Mouse (Mus musculus): ENCODE data around the gene Arpp21. TPM values are rescaled to one million over a fixed set of nuclear protein-coding genes. Genes with fewer than 3 reads are reported as not detected.

Arpp21 gene
- polyA plus RNA-seq, 1 experiment from 2014 or later = 3.4 TPM

DNA sequence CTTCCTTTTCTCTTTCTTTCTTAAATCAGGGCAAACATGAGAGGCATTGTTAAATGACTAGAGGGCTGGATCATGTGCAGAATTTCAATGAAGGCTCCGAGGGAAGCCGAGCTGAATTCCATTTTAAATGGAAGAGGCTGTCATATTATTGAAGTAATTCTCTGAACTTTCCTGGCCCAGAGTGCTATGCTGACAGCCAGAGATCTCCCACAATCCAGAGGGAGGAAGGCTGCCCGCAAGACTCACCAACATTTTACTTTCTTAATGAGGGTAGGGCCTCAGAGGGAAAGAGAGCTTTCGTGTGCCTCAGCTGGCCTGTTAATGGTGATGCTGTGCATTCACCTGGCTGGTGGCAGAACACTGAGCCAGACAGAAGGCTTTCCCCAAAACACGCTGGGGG lies 160.5 kb downstream of the Arpp21 start:
- no peaks in the 10 kb centered on the region for H3K9me3 ChIP-seq (replicated peaks; ENCODE audit: control insufficient read depth, low read length)
- no peaks in the 10 kb centered on the region for H3K27me3 ChIP-seq (ENCODE audit: control insufficient read depth, insufficient read depth, low read length)
- no peak overlapping the region for H3K4me2 ChIP-seq (ENCODE audit: low read depth, low read length)
- ATAC-seq (ENCODE audit: insufficient read depth, low FRiP score) = no peak
- no peaks in the 10 kb centered on the region for H3K36me3 ChIP-seq (ENCODE audit: control insufficient read depth, insufficient read depth, low read length)
- H3K27ac ChIP-seq (ENCODE audit: low read length) = no peak overlapping the region
- 69% methylated on average over 5 of the region's 5 CpGs for WGBS
- H3K9ac ChIP-seq (ENCODE audit: low read length) = no peak overlapping the region
- H3K4me3 ChIP-seq (replicated peaks; ENCODE audit: low read length) = no peak overlapping the region
- H3K4me1 ChIP-seq (ENCODE audit: control insufficient read depth, insufficient read depth, low read length) = no peaks in the 10 kb centered on the region

DNA sequence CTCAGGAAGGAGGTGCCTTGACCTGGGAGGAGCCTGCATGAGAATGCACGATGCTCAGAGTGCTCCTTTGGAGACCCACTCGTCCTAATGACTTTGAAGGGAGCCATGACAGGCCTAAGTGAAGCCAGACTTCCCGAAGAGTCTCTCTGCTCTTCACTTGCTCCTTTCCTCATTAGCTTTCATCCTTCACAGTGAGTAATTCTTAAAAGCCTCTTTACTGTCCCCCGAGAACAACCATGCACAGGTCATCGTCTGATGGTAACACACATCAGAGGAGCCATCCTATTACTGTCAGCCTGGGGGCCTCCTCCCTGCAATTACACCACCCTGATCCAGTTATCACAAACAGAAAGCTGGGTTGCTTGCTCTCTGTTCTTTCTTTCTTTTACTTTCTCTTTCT lies 160.9 kb downstream of the Arpp21 start:
- Histone ChIP-seq H3K9me3 (replicated peaks; ENCODE audit: control insufficient read depth, low read length) (no peaks in the 10 kb centered on the region), H3K4me3 (replicated peaks; ENCODE audit: low read length) (no peak overlapping the region), H3K9ac (ENCODE audit: low read length) (no peak overlapping the region), H3K4me2 (ENCODE audit: low read depth, low read length) (no peak overlapping the region), H3K4me1 (ENCODE audit: control insufficient read depth, insufficient read depth, low read length) (no peaks in the 10 kb centered on the region), H3K27me3 (ENCODE audit: control insufficient read depth, insufficient read depth, low read length) (no peaks in the 10 kb centered on the region), H3K27ac (ENCODE audit: low read length) (no peak overlapping the region), H3K36me3 (ENCODE audit: control insufficient read depth, insufficient read depth, low read length) (no peaks in the 10 kb centered on the region)
- 50% methylated on average over 5 of the region's 5 CpGs for WGBS
- no peak for ATAC-seq (ENCODE audit: insufficient read depth, low FRiP score)

DNA sequence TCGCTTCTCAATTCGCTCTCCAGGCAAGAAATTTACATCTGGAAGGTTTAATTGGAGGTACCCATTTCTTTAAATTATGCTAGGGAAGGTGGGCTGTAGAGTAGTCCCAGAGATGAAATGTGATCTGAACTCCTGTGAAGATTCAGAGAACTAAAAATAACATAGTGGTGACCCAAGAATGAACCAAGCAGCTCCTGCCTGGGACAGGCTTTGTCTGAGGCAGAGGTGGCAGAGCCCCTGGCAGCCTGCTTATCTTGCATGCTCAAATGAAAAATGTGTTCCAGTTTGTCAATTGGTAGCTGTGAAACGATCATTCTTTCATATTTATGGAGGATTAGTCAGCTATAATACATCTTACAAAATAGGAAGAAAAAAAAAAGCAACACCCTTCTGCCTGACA lies 164.4 kb downstream of the Arpp21 start:
- Histone ChIP-seq H3K27ac (ENCODE audit: low read length) (no peak overlapping the region), H3K4me1 (ENCODE audit: control insufficient read depth, insufficient read depth, low read length) (no peaks in the 10 kb centered on the region), H3K9ac (ENCODE audit: low read length) (no peak overlapping the region), H3K9me3 (replicated peaks; ENCODE audit: control insufficient read depth, low read length) (no peaks in the 10 kb centered on the region), H3K4me3 (replicated peaks; ENCODE audit: low read length) (no peak overlapping the region), H3K36me3 (ENCODE audit: control insufficient read depth, insufficient read depth, low read length) (no peaks in the 10 kb centered on the region), H3K27me3 (ENCODE audit: control insufficient read depth, insufficient read depth, low read length) (no peaks in the 10 kb centered on the region), H3K4me2 (ENCODE audit: low read depth, low read length) (no peak overlapping the region)
- no peak for ATAC-seq (ENCODE audit: insufficient read depth, low FRiP score)
- 27% methylated on average over 3 of the region's 3 CpGs for WGBS

DNA sequence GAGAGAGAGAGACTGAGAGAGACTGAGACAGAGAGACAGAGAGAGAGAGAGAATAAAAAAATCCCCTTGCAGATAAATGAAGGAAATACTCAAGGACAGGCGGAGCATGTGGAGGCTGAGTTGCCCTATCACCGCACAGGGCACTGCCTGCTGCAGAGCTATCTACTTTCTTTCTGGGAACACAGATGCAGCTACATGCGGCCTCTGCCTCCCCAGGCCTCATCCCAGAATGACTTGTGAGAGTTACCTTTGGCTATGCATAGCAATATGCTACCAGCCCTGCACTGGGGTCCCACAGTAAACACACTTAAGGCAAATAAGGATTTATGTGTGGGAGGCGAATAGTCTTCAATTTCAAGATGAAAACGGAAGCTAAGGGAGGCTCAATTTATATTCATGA lies 164.8 kb downstream of the Arpp21 start:
- no peaks in the 10 kb centered on the region for H3K9me3 ChIP-seq (replicated peaks; ENCODE audit: control insufficient read depth, low read length)
- H3K4me1 ChIP-seq (ENCODE audit: control insufficient read depth, insufficient read depth, low read length) = no peaks in the 10 kb centered on the region
- no peaks in the 10 kb centered on the region for H3K27me3 ChIP-seq (ENCODE audit: control insufficient read depth, insufficient read depth, low read length)
- no peak for ATAC-seq (ENCODE audit: insufficient read depth, low FRiP score)
- no peak overlapping the region for H3K27ac ChIP-seq (ENCODE audit: low read length)
- no peak overlapping the region for H3K4me3 ChIP-seq (replicated peaks; ENCODE audit: low read length)
- H3K36me3 ChIP-seq (ENCODE audit: control insufficient read depth, insufficient read depth, low read length) = no peaks in the 10 kb centered on the region
- no peak overlapping the region for H3K9ac ChIP-seq (ENCODE audit: low read length)
- H3K4me2 ChIP-seq (ENCODE audit: low read depth, low read length) = no peak overlapping the region
- WGBS = 26% methylated on average over 5 of the region's 5 CpGs

DNA sequence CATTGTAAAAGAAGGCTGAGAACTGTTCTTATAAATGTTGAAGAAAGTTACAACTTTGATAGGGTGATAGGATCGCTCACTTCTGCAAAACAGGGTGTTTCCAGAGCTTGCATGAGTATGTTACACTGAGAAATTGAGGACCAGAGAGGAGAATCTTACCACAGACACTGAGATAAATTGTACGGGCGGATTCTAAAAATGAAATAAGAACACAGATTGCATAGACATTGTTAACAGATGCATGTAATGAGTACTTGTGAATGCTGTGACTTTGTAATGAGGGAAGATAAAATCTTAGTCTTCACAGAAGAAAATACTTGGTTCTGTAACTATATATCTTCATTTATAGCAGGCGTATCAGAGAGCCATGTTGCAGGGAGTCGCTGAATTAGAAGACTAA lies 167.5 kb downstream of the Arpp21 start:
- no peak for ATAC-seq (ENCODE audit: insufficient read depth, low FRiP score)
- Histone ChIP-seq H3K9ac (ENCODE audit: low read length) (no peak overlapping the region), H3K4me1 (ENCODE audit: control insufficient read depth, insufficient read depth, low read length) (no peaks in the 10 kb centered on the region), H3K9me3 (replicated peaks; ENCODE audit: control insufficient read depth, low read length) (no peaks in the 10 kb centered on the region), H3K27ac (ENCODE audit: low read length) (no peak overlapping the region), H3K4me2 (ENCODE audit: low read depth, low read length) (no peak overlapping the region), H3K27me3 (ENCODE audit: control insufficient read depth, insufficient read depth, low read length) (no peaks in the 10 kb centered on the region), H3K4me3 (replicated peaks; ENCODE audit: low read length) (no peak overlapping the region), H3K36me3 (ENCODE audit: control insufficient read depth, insufficient read depth, low read length) (no peaks in the 10 kb centered on the region)
- WGBS = 85% methylated on average over 5 of the region's 5 CpGs

DNA sequence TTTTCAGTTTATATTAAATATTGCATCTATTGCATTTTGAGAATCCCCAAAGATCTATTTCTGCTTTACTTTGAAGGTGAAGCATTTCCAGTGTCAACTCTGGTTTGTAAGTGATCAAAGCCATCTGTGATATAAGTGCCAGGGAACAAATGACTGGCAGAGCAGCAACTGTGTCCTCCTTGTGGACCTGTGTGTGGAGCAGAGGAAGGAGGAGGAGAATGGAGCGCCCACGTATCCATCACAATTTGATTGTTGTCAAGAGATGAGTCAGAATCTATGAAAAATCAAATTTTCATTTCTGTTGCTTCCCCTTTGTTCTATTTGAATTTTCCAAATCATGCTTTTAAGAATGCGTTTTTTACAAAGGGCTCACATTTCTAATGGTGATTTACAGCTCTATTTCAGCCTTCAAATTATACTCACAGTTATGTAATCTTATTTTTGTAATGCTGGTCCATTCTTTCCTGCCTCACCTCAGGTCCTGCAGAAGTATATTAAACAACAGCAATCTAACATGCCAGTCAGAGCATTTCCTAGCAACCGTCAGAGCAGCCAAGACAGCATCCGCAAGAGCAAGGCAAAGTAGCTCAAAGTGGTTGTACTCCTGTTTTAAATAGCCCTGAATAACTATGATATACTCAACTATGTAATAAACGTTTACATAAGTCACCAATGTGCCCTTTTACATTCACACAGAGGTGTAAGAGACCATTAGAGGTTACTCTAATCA lies 174.9 kb downstream of the Arpp21 start:
- no peaks in the 10 kb centered on the region for H3K36me3 ChIP-seq (ENCODE audit: control insufficient read depth, insufficient read depth, low read length)
- H3K4me2 ChIP-seq (ENCODE audit: low read depth, low read length) = no peak overlapping the region
- no peak overlapping the region for H3K4me3 ChIP-seq (replicated peaks; ENCODE audit: low read length)
- WGBS = 61% methylated on average over 6 of the region's 6 CpGs
- no peak overlapping the region for H3K9ac ChIP-seq (ENCODE audit: low read length)
- no peaks in the 10 kb centered on the region for H3K9me3 ChIP-seq (replicated peaks; ENCODE audit: control insufficient read depth, low read length)
- no peak for ATAC-seq (ENCODE audit: insufficient read depth, low FRiP score)
- H3K4me1 ChIP-seq (ENCODE audit: control insufficient read depth, insufficient read depth, low read length) = no peaks in the 10 kb centered on the region
- H3K27ac ChIP-seq (ENCODE audit: low read length) = no peak overlapping the region
- no peaks in the 10 kb centered on the region for H3K27me3 ChIP-seq (ENCODE audit: control insufficient read depth, insufficient read depth, low read length)

DNA sequence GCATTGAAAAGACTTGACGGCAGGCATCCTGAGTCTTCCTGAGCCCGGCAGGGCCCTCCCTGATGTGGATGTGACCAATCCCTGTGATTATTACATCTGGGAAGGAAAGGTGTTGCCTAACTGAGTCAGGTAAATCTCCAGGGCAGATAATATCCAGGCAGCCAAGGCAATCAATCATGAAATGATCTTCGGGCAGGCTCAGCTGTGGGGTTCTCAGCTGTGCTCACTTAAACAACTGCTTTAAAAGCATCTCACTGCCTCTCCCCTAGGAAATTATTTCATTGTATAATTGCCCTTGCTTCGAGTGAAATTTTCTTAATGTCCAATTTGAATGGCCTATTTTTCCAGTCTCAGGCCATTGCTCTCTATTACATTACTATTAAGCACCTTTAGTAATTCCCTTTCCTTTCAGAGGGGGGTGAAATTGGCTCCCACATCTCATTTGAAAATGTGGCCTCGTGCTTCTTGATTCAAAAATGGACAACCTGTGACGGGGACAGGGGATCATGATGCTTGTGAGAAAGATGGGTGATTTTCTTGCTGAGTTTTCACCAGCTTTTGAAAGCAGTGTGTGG lies 180.8 kb downstream of the Arpp21 start:
- Histone ChIP-seq H3K4me2 (ENCODE audit: low read depth, low read length) (no peak overlapping the region), H3K27me3 (ENCODE audit: control insufficient read depth, insufficient read depth, low read length) (no peaks in the 10 kb centered on the region), H3K9ac (ENCODE audit: low read length) (no peak overlapping the region), H3K4me3 (replicated peaks; ENCODE audit: low read length) (no peak overlapping the region), H3K27ac (ENCODE audit: low read length) (no peak overlapping the region), H3K36me3 (ENCODE audit: control insufficient read depth, insufficient read depth, low read length) (no peaks in the 10 kb centered on the region), H3K4me1 (ENCODE audit: control insufficient read depth, insufficient read depth, low read length) (no peaks in the 10 kb centered on the region), H3K9me3 (replicated peaks; ENCODE audit: control insufficient read depth, low read length) (no peaks in the 10 kb centered on the region)
- no peak for ATAC-seq (ENCODE audit: insufficient read depth, low FRiP score)
- WGBS = 60% methylated on average over 6 of the region's 6 CpGs

DNA sequence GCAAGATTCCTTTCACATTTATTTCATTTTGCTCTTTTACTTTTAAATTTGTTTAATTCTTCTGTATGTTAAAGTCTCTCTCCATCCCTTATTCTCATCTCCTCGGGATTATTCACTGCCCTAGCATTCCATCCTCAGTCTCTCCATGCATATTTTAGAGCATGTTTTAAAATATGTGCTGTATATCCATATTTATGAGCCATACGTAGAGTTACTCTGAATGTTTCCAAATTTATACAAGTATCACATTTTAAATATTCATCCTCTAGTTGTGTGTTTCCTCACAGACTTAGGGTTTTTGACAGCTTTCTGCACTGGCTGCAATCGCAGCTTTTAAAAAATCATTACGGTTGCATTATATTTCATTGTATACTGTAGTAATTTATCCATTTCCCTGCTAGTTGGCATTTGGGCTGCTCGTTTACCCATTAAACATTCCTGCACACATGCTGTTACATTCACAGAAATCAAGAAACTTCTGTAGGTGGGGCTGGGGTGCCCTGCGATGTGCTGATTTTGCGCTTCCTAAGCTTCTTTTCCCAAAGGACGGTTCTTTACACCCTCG lies 187.8 kb downstream of the Arpp21 start:
- no peak for ATAC-seq (ENCODE audit: insufficient read depth, low FRiP score)
- Histone ChIP-seq H3K36me3 (ENCODE audit: control insufficient read depth, insufficient read depth, low read length) (no peaks in the 10 kb centered on the region), H3K9me3 (replicated peaks; ENCODE audit: control insufficient read depth, low read length) (no peaks in the 10 kb centered on the region), H3K27ac (ENCODE audit: low read length) (no peak overlapping the region), H3K4me2 (ENCODE audit: low read depth, low read length) (no peak overlapping the region), H3K27me3 (ENCODE audit: control insufficient read depth, insufficient read depth, low read length) (no peaks in the 10 kb centered on the region), H3K4me3 (replicated peaks; ENCODE audit: low read length) (no peak overlapping the region), H3K4me1 (ENCODE audit: control insufficient read depth, insufficient read depth, low read length) (no peaks in the 10 kb centered on the region), H3K9ac (ENCODE audit: low read length) (no peak overlapping the region)
- 78% methylated on average over 9 of the region's 9 CpGs for WGBS

DNA sequence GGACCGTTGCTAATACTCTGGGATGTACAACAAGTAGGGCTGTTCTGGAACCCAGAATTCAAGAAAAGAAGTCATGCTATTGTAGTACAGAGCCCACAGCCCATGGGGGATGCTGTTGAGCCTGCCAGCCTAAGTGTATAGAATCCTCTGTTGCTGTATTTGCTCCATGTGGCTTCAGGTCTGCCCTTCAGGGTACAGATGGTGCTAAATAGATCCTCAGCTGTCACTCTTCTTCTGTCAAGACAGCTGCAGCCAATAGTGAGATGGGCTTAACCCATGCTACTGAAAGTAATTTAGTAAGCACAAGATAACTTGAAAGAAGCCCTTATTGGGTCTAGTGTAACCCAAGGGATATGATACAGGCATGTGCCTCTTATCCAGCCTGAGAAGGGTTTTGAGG lies 195.2 kb downstream of the Arpp21 start:
- no peaks in the 10 kb centered on the region for H3K36me3 ChIP-seq (ENCODE audit: control insufficient read depth, insufficient read depth, low read length)

More for the DNA sequence above, 195.2 kb downstream of the Arpp21 start:
- Histone ChIP-seq H3K4me1 (ENCODE audit: control insufficient read depth, insufficient read depth, low read length) (no peaks in the 10 kb centered on the region), H3K9me3 (replicated peaks; ENCODE audit: control insufficient read depth, low read length) (no peaks in the 10 kb centered on the region), H3K27ac (ENCODE audit: low read length) (no peak overlapping the region), H3K4me3 (replicated peaks; ENCODE audit: low read length) (no peak overlapping the region), H3K9ac (ENCODE audit: low read length) (no peak overlapping the region), H3K4me2 (ENCODE audit: low read depth, low read length) (no peak overlapping the region), H3K27me3 (ENCODE audit: control insufficient read depth, insufficient read depth, low read length) (no peaks in the 10 kb centered on the region)
- WGBS = 68% methylated on average over 1 of the region's 1 CpGs
- ATAC-seq (ENCODE audit: insufficient read depth, low FRiP score) = no peak
